Mouse (Mus musculus) macrophage (primary cell): ENCODE measurements at regions not wholly inside any gene's neighbourhood (a gene's known extent, or its start where the extent isn't known, plus 50 kb on each side); places are given as distances from the start of the nearest gene placed in this dataset.

Experiments
- H3K27ac ChIP-seq: fragments of 350-480 bp; formaldehyde crosslinking; 2 replicates; pipeline ENCODE4 v1.9.0; 2021
- H3K36me3 ChIP-seq: fragments of 350-480 bp; formaldehyde crosslinking; 2 replicates; pipeline ENCODE4 v1.9.0; 2021; ENCODE audit errors: inconsistent target
- H3K4me3 ChIP-seq: fragments of 350-480 bp; formaldehyde crosslinking; 2 replicates; pipeline ENCODE4 v1.9.0; 2021; ENCODE audit errors: inconsistent target
- H3K79me2 ChIP-seq: fragments of 350-480 bp; formaldehyde crosslinking; 2 replicates; pipeline ENCODE4 v1.9.0; 2021; ENCODE audit errors: inconsistent target
- WGBS: methylation state at CpG from one replicate; pipeline ENCODE4 v1.1.7; 2026; ENCODE audit warnings: inconsistent platforms; ENCODE audit not compliant: missing documents; 5-methylcytosine and 5-hydroxymethylcytosine counted together

GRCm38 (mm10) chr12:8868690-8869089 is 52.8 kb upstream of the Laptm4a start:
- Histone ChIP-seq H3K4me3 (no peak overlapping the region), H3K79me2 (no peaks in the 10 kb centered on the region), H3K27ac (no peak overlapping the region), H3K36me3 (no peaks in the 10 kb centered on the region)
- 93% methylated on average over 6 of the region's 6 CpGs for WGBS

GRCm38 (mm10) chr12:8869190-8869589 is 52.3 kb upstream of the Laptm4a start:
- no peaks in the 10 kb centered on the region for H3K79me2 ChIP-seq
- WGBS = 67% methylated on average over 1 of the region's 1 CpGs
- no peak overlapping the region for H3K4me3 ChIP-seq
- H3K27ac ChIP-seq = no peak overlapping the region
- H3K36me3 ChIP-seq = no peaks in the 10 kb centered on the region
